Mouse (Mus musculus) E14TG2a.4 (cell line): ENCODE measurements around the gene B4galnt4.

Experiments used
- H3K27me3 ChIP-seq: 2 replicates; pipeline ENCODE4 v1.6.1; 2014; ENCODE audit warnings: low read length, control low read depth; ENCODE audit not compliant: insufficient read depth
- H3K36me3 ChIP-seq: 2 replicates; pipeline ENCODE4 v1.6.1; 2014; ENCODE audit warnings: low read length, control low read depth; ENCODE audit not compliant: insufficient read depth
- H3K4me1 ChIP-seq: replicated peaks from 2 replicates; pipeline ENCODE4 v1.6.1; 2014; ENCODE audit warnings: low read depth, low read length, control low read depth
- H3K4me3 ChIP-seq: replicated peaks from 2 replicates; pipeline ENCODE4 v1.5.1; 2014; ENCODE audit warnings: mild to moderate bottlenecking, low read length
- H3K9me3 ChIP-seq: 2 replicates; pipeline ENCODE4 v1.6.1; 2014; ENCODE audit warnings: low read length, control low read depth
- CTCF ChIP-seq: conservative IDR thresholded peaks from 2 replicates; pipeline ENCODE4 v1.5.1; 2014; ENCODE audit warnings: low read length
- NANOG ChIP-seq: IDR thresholded peaks from 2 replicates; pipeline ENCODE4 v1.6.1; 2014; ENCODE audit warnings: borderline replicate concordance, low read length, mixed read lengths
- POU5F1 ChIP-seq: IDR thresholded peaks from 2 replicates; pipeline ENCODE4 v1.6.1; 2014; ENCODE audit warnings: low read length, borderline replicate concordance

B4galnt4 gene

GRCm38 (mm10) chr7:141052016-141052415, 8.9 kb upstream of the B4galnt4 start:
- peaks cover 4% of the 10 kb centered on the region; the same call in 1 of the 2 replicates for H3K9me3 ChIP-seq
- no peak for TF ChIP-seq CTCF
- TF ChIP-seq POU5F1 = no peak
- TF ChIP-seq NANOG = no peak
- H3K36me3 ChIP-seq = peaks cover 31% of the 10 kb centered on the region
- H3K4me3 ChIP-seq = peak overlapping the region; percentile 80
- peaks cover 81% of the 10 kb centered on the region for H3K4me1 ChIP-seq
- H3K27me3 ChIP-seq = no peaks in the 10 kb centered on the region

- peaks cover 81% of the 10 kb centered on the region for H3K4me1 ChIP-seq
- H3K27me3 ChIP-seq = no peaks in the 10 kb centered on the region
- TF ChIP-seq NANOG = no peak
- no peak for TF ChIP-seq POU5F1
- TF ChIP-seq CTCF = no peak
- H3K4me3 ChIP-seq = peak overlapping the region; percentile 80; the same call in 1 of the 2 replicates
- H3K36me3 ChIP-seq = peaks cover 35% of the 10 kb centered on the region
- peaks cover 4% of the 10 kb centered on the region; the same call in 1 of the 2 replicates for H3K9me3 ChIP-seq
These were observed 8.5 kb upstream of the B4galnt4 start for GRCm38 (mm10) chr7:141052421-141052820.

DNA sequence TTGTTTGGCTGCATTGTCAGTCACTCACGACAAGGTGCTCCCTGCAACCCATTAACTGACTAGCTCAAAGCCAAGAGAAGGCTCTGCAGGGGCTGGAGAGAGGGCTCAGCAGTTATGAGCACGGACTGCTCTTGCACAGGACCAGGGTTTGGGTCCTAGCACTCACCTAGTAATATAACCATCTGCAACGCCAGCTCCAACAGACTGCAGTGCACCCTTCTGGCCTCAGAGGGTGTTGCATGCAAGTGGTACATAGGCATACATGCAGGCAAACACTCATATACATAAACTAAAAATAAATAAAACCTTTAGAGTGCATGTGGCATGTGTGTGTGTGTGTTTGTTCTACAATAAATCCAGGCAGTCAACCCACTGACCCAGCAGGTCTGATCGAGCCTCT, 5.1 kb upstream of the B4galnt4 start:
- Histone ChIP-seq H3K4me1 (peaks cover 87% of the 10 kb centered on the region), H3K27me3 (no peaks in the 10 kb centered on the region), H3K36me3 (peaks cover 48% of the 10 kb centered on the region), H3K9me3 (peaks cover 4% of the 10 kb centered on the region; the same call in 1 of the 2 replicates), H3K4me3 (no peak overlapping the region)
- TF ChIP-seq POU5F1 (no peak), CTCF (peak; percentile 38)

DNA sequence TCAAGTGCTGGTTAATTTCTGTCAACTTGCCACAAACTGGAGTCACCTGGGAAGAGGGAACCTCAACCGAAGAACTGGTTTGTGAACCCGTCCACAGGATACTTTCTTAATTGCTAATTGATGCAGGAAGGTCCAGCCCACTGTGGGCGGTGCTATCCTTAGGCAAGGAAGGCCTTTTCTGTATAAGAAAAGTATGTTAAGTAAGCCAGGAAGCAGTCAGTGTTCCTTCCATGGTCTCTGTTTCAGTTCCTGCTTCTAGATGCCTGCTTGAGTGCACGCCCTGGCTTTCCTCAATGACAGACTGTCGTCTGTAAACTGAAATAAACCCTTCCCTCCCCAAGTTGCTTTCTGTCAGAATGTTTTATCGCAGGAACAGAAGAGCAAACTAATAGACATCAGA, 3.9 kb upstream of the B4galnt4 start:
- TF ChIP-seq NANOG (no peak), CTCF (no peak), POU5F1 (no peak)
- peaks cover 4% of the 10 kb centered on the region; the same call in 1 of the 2 replicates for H3K9me3 ChIP-seq
- H3K4me3 ChIP-seq = peak overlapping the region; percentile 49
- peaks cover 85% of the 10 kb centered on the region for H3K4me1 ChIP-seq
- H3K36me3 ChIP-seq = peaks cover 50% of the 10 kb centered on the region
- H3K27me3 ChIP-seq = no peaks in the 10 kb centered on the region

DNA sequence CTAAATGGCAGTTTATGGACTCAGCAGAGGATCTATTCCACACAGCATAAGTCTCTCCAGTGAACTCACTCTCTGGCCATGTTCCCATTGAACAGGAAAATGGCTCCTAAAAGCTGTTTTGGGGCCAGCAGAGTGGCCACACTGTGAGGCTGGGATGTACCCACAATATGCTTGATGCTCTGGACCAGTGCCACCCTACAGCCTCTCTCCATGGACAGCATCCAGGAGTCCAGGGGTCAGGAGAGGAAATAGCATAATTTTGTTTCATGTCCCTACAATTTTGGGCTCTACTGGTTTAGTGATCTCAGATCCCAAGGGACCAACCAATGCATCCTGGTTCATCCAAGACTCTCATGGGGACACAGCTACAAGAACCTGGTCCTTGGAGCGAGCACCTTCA, 3.4 kb upstream of the B4galnt4 start:
- Histone ChIP-seq H3K36me3 (peaks cover 56% of the 10 kb centered on the region), H3K27me3 (0 out of 2 replicates have a peak, but pooled peaks cover 2% of the 10 kb centered on the region), H3K9me3 (peaks cover 4% of the 10 kb centered on the region; the same call in 1 of the 2 replicates), H3K4me1 (peaks cover 86% of the 10 kb centered on the region), H3K4me3 (peak overlapping the region; percentile 49)
- TF ChIP-seq NANOG (no peak), CTCF (no peak), POU5F1 (no peak)

DNA sequence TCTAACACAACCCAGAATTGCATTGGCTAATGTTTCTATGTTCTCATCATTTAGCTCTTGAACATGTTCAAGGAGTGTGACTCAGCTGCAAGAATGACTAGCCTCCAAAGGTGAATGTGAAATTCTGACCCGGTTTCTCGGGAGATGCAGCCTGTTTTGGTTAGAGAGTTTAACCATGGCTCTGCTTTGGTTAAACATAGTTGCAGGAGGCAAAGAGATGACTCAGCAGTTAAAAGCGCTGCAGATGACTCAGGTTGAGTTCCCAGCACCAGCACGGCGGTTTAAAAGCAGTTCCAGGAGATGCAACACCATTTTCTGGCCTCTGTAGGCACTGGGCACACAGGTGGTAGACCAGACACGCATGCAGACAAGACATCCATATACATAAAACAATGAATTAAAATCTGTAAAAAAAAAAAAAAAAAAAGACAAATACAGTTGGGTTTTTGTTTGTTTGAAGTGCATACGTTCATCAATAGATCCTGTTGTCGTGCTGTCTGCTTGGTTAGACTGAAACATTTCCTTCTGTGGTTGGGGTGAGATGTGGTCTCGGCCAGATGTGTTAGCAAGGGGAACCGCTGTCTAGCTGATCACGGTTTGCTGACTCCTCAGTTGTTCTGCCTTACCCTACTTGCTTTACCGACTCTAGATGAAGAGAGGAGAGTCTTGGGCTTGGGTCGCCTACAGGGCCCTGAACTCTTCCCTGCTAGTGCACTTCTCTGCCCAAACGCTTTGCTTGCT, 2.1 kb upstream of the B4galnt4 start:
- H3K36me3 ChIP-seq = peaks cover 63% of the 10 kb centered on the region
- no peak for TF ChIP-seq POU5F1
- TF ChIP-seq CTCF = no peak
- TF ChIP-seq NANOG = no peak
- H3K4me3 ChIP-seq = no peak overlapping the region
- H3K4me1 ChIP-seq = peaks cover 87% of the 10 kb centered on the region
- peaks cover 4% of the 10 kb centered on the region; the same call in 1 of the 2 replicates for H3K9me3 ChIP-seq
- H3K27me3 ChIP-seq = 0 out of 2 replicates have a peak, but pooled peaks cover 2% of the 10 kb centered on the region

DNA sequence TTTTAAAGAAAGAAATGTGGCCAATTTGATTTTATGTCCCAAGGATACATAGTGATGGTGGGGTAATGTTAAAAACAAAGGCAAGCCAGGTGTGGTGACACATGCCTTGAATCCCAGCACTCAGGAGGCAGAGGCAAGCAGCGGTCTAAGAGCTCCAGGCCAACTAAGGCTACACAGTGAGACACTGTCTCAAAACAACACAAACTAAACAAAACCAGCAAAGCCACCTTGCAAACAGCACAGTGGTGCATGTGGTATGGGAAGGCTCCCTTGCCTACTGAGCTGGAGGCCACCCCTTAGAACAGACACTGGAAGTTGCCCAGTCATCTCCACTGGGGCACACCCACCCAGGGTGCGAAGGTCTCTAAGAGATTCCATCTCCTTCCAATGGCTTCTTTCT, 975 bp upstream of the B4galnt4 start:
- H3K9me3 ChIP-seq = peaks cover 4% of the 10 kb centered on the region; the same call in 1 of the 2 replicates
- H3K27me3 ChIP-seq = 0 out of 2 replicates have a peak, but pooled peaks cover 2% of the 10 kb centered on the region
- peak overlapping the region; percentile 86 for H3K4me3 ChIP-seq
- peaks cover 91% of the 10 kb centered on the region for H3K4me1 ChIP-seq
- TF ChIP-seq POU5F1 = no peak
- TF ChIP-seq NANOG = no peak
- TF ChIP-seq CTCF = no peak
- peaks cover 66% of the 10 kb centered on the region for H3K36me3 ChIP-seq

DNA sequence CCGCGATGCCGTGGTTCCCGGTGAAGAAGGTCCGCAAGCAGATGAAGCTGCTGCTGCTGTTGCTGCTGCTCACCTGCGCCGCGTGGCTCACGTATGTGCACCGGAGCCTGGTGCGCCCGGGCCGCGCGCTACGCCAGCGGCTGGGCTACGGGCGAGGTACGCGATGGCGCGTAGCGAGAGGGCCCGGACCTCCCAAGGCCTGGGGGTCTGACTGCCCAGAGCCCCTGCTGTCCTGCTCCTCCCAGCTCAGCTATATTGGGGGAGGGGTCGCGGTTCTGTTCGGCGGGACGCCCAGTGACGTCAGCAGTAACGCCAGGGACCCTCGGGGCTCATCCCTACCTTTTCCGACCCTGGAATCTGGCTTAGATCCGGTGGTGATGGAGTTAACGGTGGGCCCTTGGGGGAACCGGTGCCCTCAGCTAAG, 377 bp downstream of the B4galnt4 start:
- H3K4me1 ChIP-seq = peaks cover 92% of the 10 kb centered on the region
- no peaks in the 10 kb centered on the region for H3K9me3 ChIP-seq
- TF ChIP-seq POU5F1 (no peak), NANOG (no peak), CTCF (no peak)
- H3K27me3 ChIP-seq = 0 out of 2 replicates have a peak, but pooled peaks cover 2% of the 10 kb centered on the region
- H3K36me3 ChIP-seq = peaks cover 67% of the 10 kb centered on the region
- peak overlapping the region; percentile 86 for H3K4me3 ChIP-seq

GRCm38 (mm10) chr7:141062525-141062924, 1.6 kb downstream of the B4galnt4 start:
- no peaks in the 10 kb centered on the region for H3K9me3 ChIP-seq
- H3K4me3 ChIP-seq = peak overlapping the region; percentile 86
- no peak for TF ChIP-seq CTCF
- no peak for TF ChIP-seq POU5F1
- TF ChIP-seq NANOG = no peak
- peaks cover 68% of the 10 kb centered on the region for H3K36me3 ChIP-seq
- H3K4me1 ChIP-seq = peaks cover 92% of the 10 kb centered on the region
- 0 out of 2 replicates have a peak, but pooled peaks cover 2% of the 10 kb centered on the region for H3K27me3 ChIP-seq
